Mouse (Mus musculus) heart, embryonic 11.5 days (tissue): ENCODE data around the gene Aifm2. TPM values are rescaled to one million over a fixed set of nuclear protein-coding genes. Genes with fewer than 3 reads are reported as not detected.

Experiments used
- ATAC-seq: fragments of 200-750 bp; cut with Nextera tagmentation; replicated peaks from 2 replicates; pipeline ENCODE4 v1.8.0; 2017; ENCODE audit warnings: moderate library complexity; ENCODE audit not compliant: insufficient number of reproducible peaks, low FRiP score, low TSS enrichment
- H3K27ac ChIP-seq: fragments of 300-500 bp; sonication (generic); 2 replicates; pipeline ENCODE4 v1.5.1; 2014; ENCODE audit warnings: mild to moderate bottlenecking, low read depth, low read length
- H3K27me3 ChIP-seq: fragments of 300-500 bp; sonication (generic); 2 replicates; pipeline ENCODE4 v1.6.1; 2014; ENCODE audit warnings: mild to moderate bottlenecking, low read length, mixed read lengths; ENCODE audit not compliant: control insufficient read depth, insufficient read depth
- H3K36me3 ChIP-seq: fragments of 300-500 bp; sonication (generic); 2 replicates; pipeline ENCODE4 v1.6.1; 2014; ENCODE audit warnings: mild to moderate bottlenecking, low read length, moderate library complexity, mixed read lengths; ENCODE audit not compliant: control insufficient read depth, insufficient read depth
- H3K4me1 ChIP-seq: fragments of 300-500 bp; sonication (generic); 2 replicates; pipeline ENCODE4 v1.6.1; 2014; ENCODE audit warnings: low read length; ENCODE audit not compliant: control insufficient read depth, insufficient read depth
- H3K4me2 ChIP-seq: fragments of 300-500 bp; sonication (generic); 2 replicates; pipeline ENCODE4 v1.6.1; 2014; ENCODE audit warnings: mild to moderate bottlenecking, moderate library complexity
- H3K4me3 ChIP-seq: fragments of 300-500 bp; sonication (generic); 2 replicates; pipeline ENCODE4 v1.5.1; 2014; ENCODE audit warnings: low read depth, low read length
- H3K9ac ChIP-seq: fragments of 300-500 bp; sonication (generic); 2 replicates; pipeline ENCODE4 v1.6.1; 2014; ENCODE audit warnings: mild to moderate bottlenecking, low read depth, low read length, moderate library complexity
- H3K9me3 ChIP-seq: fragments of 300-500 bp; sonication (generic); replicated peaks from 2 replicates; pipeline ENCODE4 v1.6.1; 2016; ENCODE audit warnings: low read length; ENCODE audit not compliant: control insufficient read depth
- WGBS: fragments of 180-500 bp; shearing (Covaris S2); extraction: QIAGEN DNeasy Blood & Tissue Kit; methylation state at CpG from one replicate; pipeline ENCODE4 v1.1.7; 2014; ENCODE audit not compliant: insufficient replicate concordance; 5-methylcytosine and 5-hydroxymethylcytosine counted together
- polyA plus RNA-seq: library from polyadenylated mRNA; unstranded; fragments of >200 nt; fragmentation: Nextera tagmentation; extraction: Ambion mirVana; gene quantifications from 2 replicates; pipeline ENCODE4 v1.2.1, GENCODE M21; 2014

Gene Aifm2
- polyA plus RNA-seq, 1 experiment from 2014 or later = 15.6 TPM

GRCm38 (mm10) chr10:61729181-61729580, 14.1 kb downstream of the Aifm2 start:
- no peaks in the 10 kb centered on the region for H3K9me3 ChIP-seq
- no peaks in the 10 kb centered on the region for H3K27me3 ChIP-seq
- H3K36me3 ChIP-seq = peaks cover 7% of the 10 kb centered on the region
- no peaks in the 10 kb centered on the region for H3K4me1 ChIP-seq
- no peak overlapping the region for H3K4me2 ChIP-seq
- no peak overlapping the region for H3K4me3 ChIP-seq
- no peak for ATAC-seq
- no peak overlapping the region for H3K27ac ChIP-seq
- no peak overlapping the region for H3K9ac ChIP-seq
- 80% methylated on average over 11 of the region's 11 CpGs for WGBS

- H3K4me1 ChIP-seq = no peaks in the 10 kb centered on the region
- ATAC-seq = no peak
- WGBS = 94% methylated on average over 6 of the region's 6 CpGs
- H3K4me2 ChIP-seq = no peak overlapping the region
- H3K4me3 ChIP-seq = no peak overlapping the region
- H3K27ac ChIP-seq = no peak overlapping the region
- H3K9me3 ChIP-seq = no peaks in the 10 kb centered on the region
- no peaks in the 10 kb centered on the region for H3K27me3 ChIP-seq
- no peak overlapping the region for H3K9ac ChIP-seq
- peaks cover 7% of the 10 kb centered on the region for H3K36me3 ChIP-seq
These were observed 15.1 kb downstream of the Aifm2 start for GRCm38 (mm10) chr10:61730171-61730570.

GRCm38 (mm10) chr10:61734377-61734776, 19.3 kb downstream of the Aifm2 start:
- H3K4me3 ChIP-seq = no peak overlapping the region
- no peaks in the 10 kb centered on the region for H3K9me3 ChIP-seq
- 0 out of 2 replicates have a peak, but pooled peaks have one; percentile 25 for ATAC-seq
- 40% methylated on average over 3 of the region's 3 CpGs for WGBS
- H3K27ac ChIP-seq = no peak overlapping the region
- H3K9ac ChIP-seq = no peak overlapping the region
- H3K27me3 ChIP-seq = no peaks in the 10 kb centered on the region
- H3K36me3 ChIP-seq = peaks cover 10% of the 10 kb centered on the region
- no peak overlapping the region for H3K4me2 ChIP-seq
- no peaks in the 10 kb centered on the region for H3K4me1 ChIP-seq

GRCm38 (mm10) chr10:61736671-61737078, 21.6 kb downstream of the Aifm2 start:
- H3K9me3 ChIP-seq = no peaks in the 10 kb centered on the region
- peaks cover 15% of the 10 kb centered on the region for H3K36me3 ChIP-seq
- WGBS = 62% methylated on average over 10 of the region's 10 CpGs

GRCm38 (mm10) chr10:61737537-61737936, 22.5 kb downstream of the Aifm2 start:
- no peak overlapping the region for H3K4me2 ChIP-seq
- 71% methylated on average over 1 of the region's 1 CpGs for WGBS
- peaks cover 23% of the 10 kb centered on the region for H3K36me3 ChIP-seq
- no peak overlapping the region for H3K27ac ChIP-seq
- no peak overlapping the region for H3K4me3 ChIP-seq
- ATAC-seq = no peak
- no peak overlapping the region for H3K9ac ChIP-seq
- H3K9me3 ChIP-seq = no peaks in the 10 kb centered on the region
- H3K27me3 ChIP-seq = no peaks in the 10 kb centered on the region
- H3K4me1 ChIP-seq = no peaks in the 10 kb centered on the region

More at GRCm38 (mm10) chr10:61736671-61737078, 21.6 kb downstream of the Aifm2 start:
- H3K9ac ChIP-seq = no peak overlapping the region
- H3K4me2 ChIP-seq = no peak overlapping the region
- no peaks in the 10 kb centered on the region for H3K27me3 ChIP-seq
- H3K4me3 ChIP-seq = no peak overlapping the region
- no peak for ATAC-seq
- no peak overlapping the region for H3K27ac ChIP-seq
- H3K4me1 ChIP-seq = no peaks in the 10 kb centered on the region

GRCm38 (mm10) chr10:61738126-61738525, 23.1 kb downstream of the Aifm2 start:
- H3K27me3 ChIP-seq = no peaks in the 10 kb centered on the region

GRCm38 (mm10) chr10:61741306-61741705, 26.2 kb downstream of the Aifm2 start:
- H3K27me3 ChIP-seq = no peaks in the 10 kb centered on the region
- H3K27ac ChIP-seq = no peak overlapping the region
- WGBS = 71% methylated on average over 1 of the region's 1 CpGs
- H3K4me3 ChIP-seq = no peak overlapping the region
- no peak overlapping the region for H3K4me2 ChIP-seq
- ATAC-seq = no peak
- peaks cover 48% of the 10 kb centered on the region for H3K36me3 ChIP-seq
- no peak overlapping the region for H3K9ac ChIP-seq
- no peaks in the 10 kb centered on the region for H3K9me3 ChIP-seq
- no peaks in the 10 kb centered on the region for H3K4me1 ChIP-seq

More at GRCm38 (mm10) chr10:61738126-61738525, 23.1 kb downstream of the Aifm2 start:
- Histone ChIP-seq H3K9me3 (no peaks in the 10 kb centered on the region), H3K9ac (no peak overlapping the region), H3K4me1 (no peaks in the 10 kb centered on the region), H3K4me2 (no peak overlapping the region), H3K27ac (no peak overlapping the region), H3K36me3 (peaks cover 27% of the 10 kb centered on the region), H3K4me3 (no peak overlapping the region)
- WGBS = 87% methylated on average over 4 of the region's 4 CpGs
- ATAC-seq = no peak

GRCm38 (mm10) chr10:61741873-61742272, 26.8 kb downstream of the Aifm2 start:
- Histone ChIP-seq H3K4me1 (no peaks in the 10 kb centered on the region), H3K27me3 (no peaks in the 10 kb centered on the region), H3K9ac (no peak overlapping the region), H3K9me3 (no peaks in the 10 kb centered on the region), H3K36me3 (peaks cover 53% of the 10 kb centered on the region), H3K27ac (no peak overlapping the region), H3K4me3 (no peak overlapping the region), H3K4me2 (no peak overlapping the region)
- 76% methylated on average over 4 of the region's 4 CpGs for WGBS
- ATAC-seq = no peak

GRCm38 (mm10) chr10:61742336-61742735, 27.3 kb downstream of the Aifm2 start:
- H3K9ac ChIP-seq = no peak overlapping the region
- H3K4me3 ChIP-seq = no peak overlapping the region
- H3K4me2 ChIP-seq = no peak overlapping the region
- no peaks in the 10 kb centered on the region for H3K27me3 ChIP-seq
- no peak for ATAC-seq
- no peaks in the 10 kb centered on the region for H3K4me1 ChIP-seq
- H3K27ac ChIP-seq = no peak overlapping the region
- no peaks in the 10 kb centered on the region for H3K9me3 ChIP-seq
- 88% methylated on average over 8 of the region's 8 CpGs for WGBS
- peaks cover 58% of the 10 kb centered on the region for H3K36me3 ChIP-seq
